Mouse (Mus musculus): ENCODE measurements around the gene Tmem248.

Gene Tmem248

GRCm38 (mm10) chr5:130257303-130257702, 40.4 kb downstream of the Tmem248 start:
- ATAC-seq (ENCODE audit: low TSS enrichment), result no peak

GRCm38 (mm10) chr5:130263454-130263853, 46.6 kb downstream of the Tmem248 start:
- ATAC-seq (ENCODE audit: low TSS enrichment), result no peak

- ATAC-seq (ENCODE audit: low TSS enrichment), result no peak
Observed at GRCm38 (mm10) chr5:130264433-130265005, 47.6 kb downstream of the Tmem248 start.

GRCm38 (mm10) chr5:130266651-130267050, 49.8 kb downstream of the Tmem248 start:
- no peak for ATAC-seq (ENCODE audit: low TSS enrichment)

GRCm38 (mm10) chr5:130267316-130267715, 50.4 kb downstream of the Tmem248 start:
- ATAC-seq (ENCODE audit: low TSS enrichment), result no peak

GRCm38 (mm10) chr5:130268976-130269375, 52.1 kb downstream of the Tmem248 start:
- ATAC-seq (ENCODE audit: low TSS enrichment), result peak; percentile 24; the same call in 1 of the 2 replicates

- no peak for ATAC-seq (ENCODE audit: low TSS enrichment)
Observed at GRCm38 (mm10) chr5:130272344-130272743, 55.5 kb downstream of the Tmem248 start.

- 0 out of 2 replicates have a peak, but pooled peaks have one; percentile 22 for ATAC-seq (ENCODE audit: low TSS enrichment)
Observed at GRCm38 (mm10) chr5:130273046-130273445, 56.2 kb downstream of the Tmem248 start.

GRCm38 (mm10) chr5:130275509-130275908, 58.6 kb downstream of the Tmem248 start:
- ATAC-seq (ENCODE audit: low TSS enrichment), result peak; percentile 41; the same call in 1 of the 2 replicates

- no peak for ATAC-seq (ENCODE audit: low TSS enrichment)
Observed at GRCm38 (mm10) chr5:130278011-130278472, 61.2 kb downstream of the Tmem248 start.

GRCm38 (mm10) chr5:130283079-130283732, 66.3 kb downstream of the Tmem248 start:
- ATAC-seq (ENCODE audit: low TSS enrichment), result peak; percentile 85

GRCm38 (mm10) chr5:130288106-130288505, 71.2 kb downstream of the Tmem248 start:
- ATAC-seq (ENCODE audit: low TSS enrichment), result no peak

GRCm38 (mm10) chr5:130290242-130290641, 73.4 kb downstream of the Tmem248 start:
- ATAC-seq (ENCODE audit: low TSS enrichment), result no peak

GRCm38 (mm10) chr5:130290775-130291174, 73.9 kb downstream of the Tmem248 start:
- ATAC-seq (ENCODE audit: low TSS enrichment), result peak; percentile 88

- no peak for ATAC-seq (ENCODE audit: low TSS enrichment)
Observed at GRCm38 (mm10) chr5:130292976-130293375, 76.1 kb downstream of the Tmem248 start.
